Mouse (Mus musculus) megakaryocyte progenitor cell, adult 5-6 weeks (primary cell): ENCODE measurements around the gene Pex19. TPM values are rescaled to one million over a fixed set of nuclear protein-coding genes. Genes with fewer than 3 reads are reported as not detected.
A peak's percentile ranks its signal among the peaks of the same experiment; 100 is the strongest.

Experiments used
- ATAC-seq: replicated peaks from 2 replicates; pipeline ENCODE4 v1.8.0; 2016; ENCODE audit warnings: mild to moderate bottlenecking, moderate TSS enrichment, inconsistent platforms; ENCODE audit not compliant: poor library complexity
- total RNA-seq, 2 experiments: library from RNA; stranded (forward) in 1 of 2; stranded (reverse) in 1 of 2; fragments of 157-497, 149-512 nt in 1 of 2; fragments of 200-1000 nt in 1 of 2; gene quantifications; 2 replicates each; pipeline versions ENCODE4 v1.2.3 to v1.2.4; 2015 to 2017

The Pex19 gene
- total RNA-seq, 2 experiments from 2014 or later, result 24.2 to 31.2 TPM

- no peak for ATAC-seq
These were observed 54.3 kb downstream of the Pex19 start for GRCm38 (mm10) chr1:172180881-172181280.

GRCm38 (mm10) chr1:172181777-172182176 lies 55.2 kb downstream of the Pex19 start:
- ATAC-seq, result no peak

GRCm38 (mm10) chr1:172183056-172183455 lies 56.5 kb downstream of the Pex19 start:
- peak; percentile 44; the same call in 1 of the 2 replicates for ATAC-seq

- ATAC-seq, result peak; percentile 33
These were observed 57.4 kb downstream of the Pex19 start for GRCm38 (mm10) chr1:172183915-172184314.

Other genes starting within 250 kb of the Pex19 start
- 1.6 and 2.5 TPM in 2 replicates for gene Gm10521, start 231.1 kb upstream of the Pex19 start, total RNA-seq (2015)
- gene Gm10521, start 231.1 kb upstream of the Pex19 start, total RNA-seq (2017), result 1.6 and 2.4 TPM in 2 replicates
- 0.91 and 3.6 TPM in 2 replicates for gene Slamf6, start 209.2 kb upstream of the Pex19 start, total RNA-seq (2015)
- 1.0 and 1.8 TPM in 2 replicates for gene Slamf6, start 209.2 kb upstream of the Pex19 start, total RNA-seq (2017)
- 1.9 and 3.3 TPM in 2 replicates for gene Vangl2, start 98.3 kb upstream of the Pex19 start, total RNA-seq (2015)
- 1.1 and 1.7 TPM in 2 replicates for gene Vangl2, start 98.3 kb upstream of the Pex19 start, total RNA-seq (2017)
- gene Nhlh1, start 69.2 kb upstream of the Pex19 start, total RNA-seq (2015), result not detected in 2 replicates
- gene Nhlh1, start 69.2 kb upstream of the Pex19 start, total RNA-seq (2017), result not detected in 2 replicates
- 146 and 159 TPM in 2 replicates for gene Copa, start 44.2 kb upstream of the Pex19 start, total RNA-seq (2015)
- 140 and 152 TPM in 2 replicates for gene Copa, start 44.2 kb upstream of the Pex19 start, total RNA-seq (2017)
- gene Ncstn, start 44.0 kb upstream of the Pex19 start, total RNA-seq (2015), result 68.0 and 69.0 TPM in 2 replicates
- gene Ncstn, start 44.0 kb upstream of the Pex19 start, total RNA-seq (2017), result 26.3 and 35.5 TPM in 2 replicates
- gene Dcaf8, start 21.3 kb downstream of the Pex19 start, total RNA-seq (2015), result 26.0 and 46.0 TPM in 2 replicates
- gene Dcaf8, start 21.3 kb downstream of the Pex19 start, total RNA-seq (2017), result 93.6 and 140 TPM in 2 replicates
- 3.1 and 4.9 TPM in 2 replicates for gene Pea15a, start 80.0 kb downstream of the Pex19 start, total RNA-seq (2015)
- 2.2 and 2.6 TPM in 2 replicates for gene Pea15a, start 80.0 kb downstream of the Pex19 start, total RNA-seq (2017)
- not detected in 2 replicates for gene Casq1, start 93.1 kb downstream of the Pex19 start, total RNA-seq (2015)
- not detected in 2 replicates for gene Casq1, start 93.1 kb downstream of the Pex19 start, total RNA-seq (2017)
- not detected in 2 replicates for gene Atp1a4, start 131.7 kb downstream of the Pex19 start, total RNA-seq (2015)
- not detected in 2 replicates for gene Atp1a4, start 131.7 kb downstream of the Pex19 start, total RNA-seq (2017)
- 28.8 and 29.7 TPM in 2 replicates for gene Igsf8, start 134.9 kb downstream of the Pex19 start, total RNA-seq (2015)
- 25.5 and 30.6 TPM in 2 replicates for gene Igsf8, start 134.9 kb downstream of the Pex19 start, total RNA-seq (2017)
- gene Atp1a2, start 171.3 kb downstream of the Pex19 start, total RNA-seq (2015), result not detected in 2 replicates
- gene Atp1a2, start 171.3 kb downstream of the Pex19 start, total RNA-seq (2017), result not detected in 2 replicates
- gene Kcnj9, start 202.6 kb downstream of the Pex19 start, total RNA-seq (2015), result not detected in 2 replicates
- gene Kcnj9, start 202.6 kb downstream of the Pex19 start, total RNA-seq (2017), result not detected in 2 replicates
- 0.20 and 0.24 TPM in 2 replicates for gene Kcnj10, start 214.5 kb downstream of the Pex19 start, total RNA-seq (2015)
- gene Kcnj10, start 214.5 kb downstream of the Pex19 start, total RNA-seq (2017), result 0.04 and 0.14 TPM in 2 replicates
- gene Pigm, start 249.8 kb downstream of the Pex19 start, total RNA-seq (2015), result 14.7 and 16.2 TPM in 2 replicates
- 15.3 and 15.7 TPM in 2 replicates for gene Pigm, start 249.8 kb downstream of the Pex19 start, total RNA-seq (2017)